Mouse (Mus musculus) small intestine, adult 2 months (tissue): ENCODE results near the gene Kat7. TPM values are rescaled to one million over a fixed set of nuclear protein-coding genes. Genes with fewer than 3 reads are reported as not detected.

Experiments
- H3K27ac ChIP-seq: fragments of 200-500 bp; 2 replicates; pipeline ENCODE4 v1.5.1; 2012; ENCODE audit warnings: low read depth, low read length, control low read depth, inconsistent platforms; ENCODE audit not compliant: insufficient read depth
- H3K27me3 ChIP-seq: fragments of 200-500 bp; 2 replicates; pipeline ENCODE4 v1.6.1; 2012; ENCODE audit warnings: mild to moderate bottlenecking, moderate library complexity, low read length, inconsistent platforms; ENCODE audit not compliant: control insufficient read depth, insufficient read depth
- H3K36me3 ChIP-seq: fragments of 200-500 bp; 2 replicates; pipeline ENCODE4 v1.6.1; 2012; ENCODE audit warnings: mild to moderate bottlenecking, low read length, control low read depth, inconsistent platforms; ENCODE audit not compliant: control insufficient read depth, insufficient read depth
- H3K4me1 ChIP-seq: fragments of 200-500 bp; 2 replicates; pipeline ENCODE4 v1.6.1; 2012; ENCODE audit warnings: low read length, inconsistent platforms, mixed read lengths; ENCODE audit not compliant: control insufficient read depth, insufficient read depth, insufficient read length
- H3K4me3 ChIP-seq: fragments of 200-500 bp; 2 replicates; pipeline ENCODE4 v1.5.1; 2012; ENCODE audit warnings: low read depth, mild to moderate bottlenecking, control low read depth, inconsistent platforms, low read length, moderate library complexity
- CTCF ChIP-seq: fragments of 200-500 bp; IDR thresholded peaks from 2 replicates; pipeline ENCODE4 v1.5.1; 2012; ENCODE audit warnings: low read depth, mild to moderate bottlenecking, control low read depth, inconsistent platforms, low read length, moderate library complexity, mixed read lengths; ENCODE audit not compliant: insufficient replicate concordance, insufficient read length; ENCODE audit errors: extremely low read depth
- POLR2A ChIP-seq: fragments of 200-500 bp; IDR thresholded peaks from 2 replicates; pipeline ENCODE4 v1.6.1; 2012; ENCODE audit warnings: low read depth, mild to moderate bottlenecking, control low read depth, inconsistent platforms, low read length, moderate library complexity
- WGBS: fragments of 180-500 bp; shearing (Covaris S2); methylation state at CpG from one replicate; pipeline ENCODE4 v1.1.7; 2018; 5-methylcytosine and 5-hydroxymethylcytosine counted together
- polyA plus RNA-seq: library from polyadenylated mRNA; depleted of rRNA; stranded (reverse); fragments of >200 nt; gene quantifications from 2 replicates; pipeline ENCODE4 v1.2.3, GENCODE M21; 2012

The Kat7 gene
- polyA plus RNA-seq, 1 experiment, result 19.4 TPM

DNA sequence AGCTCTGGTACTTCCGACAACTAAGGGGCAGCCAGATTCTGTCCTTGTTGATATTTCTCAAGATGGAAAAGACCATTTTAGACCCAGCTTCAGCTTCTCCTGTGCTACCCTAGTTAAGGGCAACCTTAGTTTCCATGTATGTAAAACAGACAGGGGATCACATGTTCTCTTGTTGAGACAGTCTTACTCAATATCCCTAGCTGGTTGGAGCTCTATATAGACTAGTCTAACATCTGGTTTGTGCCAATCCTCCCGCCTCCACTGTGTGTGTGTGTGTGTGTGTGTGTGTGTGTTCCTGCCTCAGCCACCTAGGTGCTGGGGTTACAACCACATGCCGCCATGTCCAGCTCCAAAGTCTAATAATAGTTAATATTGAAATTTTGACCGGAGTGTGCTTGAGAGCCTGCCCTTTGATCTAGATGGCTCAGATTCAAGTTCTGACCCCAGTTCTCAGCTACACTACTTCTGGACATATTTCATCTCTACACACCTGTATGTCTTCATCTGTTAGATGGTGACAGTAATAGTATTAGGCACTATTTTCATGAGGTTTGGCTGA lies 45.5 kb downstream of the Kat7 start:
- H3K27ac ChIP-seq, result peak overlapping the region; percentile 77
- 73% methylated on average over 4 of the region's 4 CpGs for WGBS
- TF ChIP-seq CTCF (no peak), POLR2A (no peak)
- H3K4me3 ChIP-seq, result no peak overlapping the region
- no peaks in the 10 kb centered on the region for H3K27me3 ChIP-seq
- peaks cover 5% of the 10 kb centered on the region for H3K4me1 ChIP-seq
- H3K36me3 ChIP-seq, result 0 out of 2 replicates have a peak, but pooled peaks cover 4% of the 10 kb centered on the region

DNA sequence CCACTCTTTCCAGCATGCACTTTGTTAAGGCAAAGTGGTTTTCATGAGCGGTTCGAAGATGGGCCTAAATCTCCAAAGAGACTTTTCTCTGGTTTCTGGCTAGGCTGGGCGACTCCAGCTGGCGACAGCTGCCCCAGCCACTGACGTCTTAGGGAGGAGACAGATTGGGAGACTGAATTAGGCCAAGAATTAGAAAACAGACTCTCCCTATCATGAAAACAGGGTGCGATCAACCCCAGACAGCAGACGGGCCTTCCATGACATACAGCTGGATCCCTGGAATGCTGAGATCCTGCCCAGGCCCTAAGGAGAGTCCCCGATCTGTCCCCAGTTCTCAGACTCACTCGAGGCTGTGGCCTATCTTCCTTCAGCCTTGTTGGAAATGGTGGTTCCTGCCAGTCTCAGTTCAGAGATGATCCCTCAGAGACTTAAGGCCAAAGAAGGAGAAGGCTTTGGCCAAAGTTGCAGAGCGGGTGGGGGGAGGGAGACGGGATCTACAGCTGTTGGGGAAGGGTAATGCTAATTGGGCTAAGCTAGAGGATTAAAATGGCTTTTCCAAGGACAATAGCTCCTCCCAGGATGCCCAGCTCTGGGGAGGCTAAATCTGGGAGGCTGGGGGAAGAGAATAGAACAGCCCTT lies 46.1 kb downstream of the Kat7 start:
- Histone ChIP-seq H3K27me3 (no peaks in the 10 kb centered on the region), H3K36me3 (0 out of 2 replicates have a peak, but pooled peaks cover 4% of the 10 kb centered on the region), H3K27ac (peak overlapping the region; percentile 77), H3K4me1 (peaks cover 5% of the 10 kb centered on the region), H3K4me3 (no peak overlapping the region)
- no peak for TF ChIP-seq POLR2A
- WGBS, result 64% methylated on average over 11 of the region's 11 CpGs

- Histone ChIP-seq H3K27me3 (no peaks in the 10 kb centered on the region), H3K27ac (no peak within 1 kb of the TSS), H3K36me3 (no peaks in the 10 kb centered on the region), H3K4me1 (no peaks in the 10 kb centered on the region), H3K4me3 (no peak within 1 kb of the TSS)
- TF ChIP-seq CTCF (no peak), POLR2A (no peak)
- 26% methylated on average over 5 of the region's 5 CpGs for WGBS
Measured at GRCm38 (mm10) chr11:95261178-95261751, 48.8 kb downstream of the Kat7 start, which contains the start of gene Tac4. TSS of gene Tac4 (plus strand) at chr11:95261529.

DNA sequence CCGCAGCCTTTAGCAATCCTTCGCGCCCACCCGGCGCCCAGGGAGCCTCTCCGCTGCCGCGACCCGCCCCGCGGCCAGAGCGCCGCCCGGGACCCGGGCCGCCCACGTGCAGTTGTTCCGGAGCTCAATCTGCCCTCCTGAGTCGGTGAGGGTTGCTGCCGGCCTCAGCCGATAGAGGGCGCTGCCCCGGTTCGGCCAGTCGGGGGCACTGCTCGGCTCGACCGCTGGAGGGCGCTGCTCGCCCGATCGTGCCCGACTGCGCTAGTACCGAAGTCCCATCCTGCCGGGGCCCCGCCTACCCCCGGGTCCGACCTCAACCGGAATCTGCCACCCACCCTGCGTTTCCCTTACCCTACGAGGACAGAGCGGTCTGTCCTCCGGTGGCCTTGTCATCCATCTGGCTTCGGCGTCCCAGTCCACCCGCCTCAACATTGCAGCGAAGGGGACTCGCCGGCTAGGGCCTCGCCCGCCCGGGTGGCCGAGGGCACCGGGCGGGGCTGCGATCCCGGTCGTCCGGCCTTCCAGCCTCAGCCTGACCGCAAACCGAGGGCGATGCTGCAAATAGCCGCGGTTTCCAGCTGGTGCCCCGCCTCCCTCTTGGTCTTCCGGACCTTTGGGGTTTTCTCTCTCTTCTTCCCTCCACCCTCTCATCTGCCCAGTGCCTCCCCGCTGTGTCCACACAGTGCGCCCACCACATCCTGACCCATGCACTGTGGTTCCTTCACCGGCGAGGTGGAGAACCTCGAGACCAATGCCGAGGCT lies 50.8 kb downstream of the Kat7 start:
- under 1% methylated on average over 73 of the region's 73 CpGs for WGBS
- no peaks in the 10 kb centered on the region for H3K4me1 ChIP-seq
- H3K4me3 ChIP-seq, result peak overlapping the region; percentile 74
- H3K27ac ChIP-seq, result peak overlapping the region; percentile 76
- no peaks in the 10 kb centered on the region for H3K27me3 ChIP-seq
- TF ChIP-seq POLR2A (no peak), CTCF (peak; percentile 100)
- H3K36me3 ChIP-seq, result no peaks in the 10 kb centered on the region

DNA sequence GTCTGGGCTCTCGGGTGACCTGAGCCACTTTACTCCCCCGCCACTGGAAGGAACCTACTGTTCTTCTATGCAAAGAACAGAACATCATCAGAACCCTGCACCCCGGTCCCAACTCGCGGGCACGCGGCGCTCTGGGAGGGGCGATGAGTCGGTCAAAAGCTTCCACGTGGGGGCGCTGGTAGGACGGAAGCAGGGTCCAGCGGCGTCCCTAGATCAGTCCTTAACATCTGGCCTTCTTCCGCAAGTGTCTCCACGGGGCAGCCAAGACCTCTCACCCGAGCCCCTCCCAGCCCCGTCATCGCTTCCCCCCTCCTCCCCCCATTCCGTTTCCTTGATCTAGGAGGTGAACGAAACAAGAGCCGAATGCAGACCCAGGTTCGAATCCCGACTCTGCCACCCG lies 51.6 kb downstream of the Kat7 start:
- Histone ChIP-seq H3K27ac (peak overlapping the region; percentile 30; the same call in 1 of the 2 replicates), H3K27me3 (no peaks in the 10 kb centered on the region), H3K4me1 (no peaks in the 10 kb centered on the region), H3K36me3 (no peaks in the 10 kb centered on the region), H3K4me3 (peak overlapping the region; percentile 74)
- WGBS, result 1% methylated on average over 26 of the region's 26 CpGs
- peak; percentile 49; the same call in 1 of the 2 replicates for TF ChIP-seq CTCF
- no peak for TF ChIP-seq POLR2A

- WGBS, result 44% methylated on average over 4 of the region's 4 CpGs
- TF ChIP-seq POLR2A, result no peak
Measured at GRCm38 (mm10) chr11:95257930-95258329, 52.1 kb downstream of the Kat7 start.

GRCm38 (mm10) chr11:95255747-95256146 lies 54.3 kb downstream of the Kat7 start:
- Histone ChIP-seq H3K27ac (no peak overlapping the region), H3K27me3 (no peaks in the 10 kb centered on the region), H3K4me3 (no peak overlapping the region), H3K36me3 (no peaks in the 10 kb centered on the region), H3K4me1 (peaks cover 3% of the 10 kb centered on the region; the same call in 1 of the 2 replicates)
- WGBS, result 56% methylated on average over 6 of the region's 6 CpGs
- TF ChIP-seq CTCF, result no peak
- TF ChIP-seq POLR2A, result no peak

More at GRCm38 (mm10) chr11:95257930-95258329, 52.1 kb downstream of the Kat7 start:
- H3K27me3 ChIP-seq, result no peaks in the 10 kb centered on the region
- H3K4me1 ChIP-seq, result no peaks in the 10 kb centered on the region
- no peaks in the 10 kb centered on the region for H3K36me3 ChIP-seq
- no peak overlapping the region for H3K27ac ChIP-seq
- no peak overlapping the region for H3K4me3 ChIP-seq
